Mouse (Mus musculus) liver, adult 2 months (tissue): ENCODE data around the gene Ear1.
"Not testable (repeated sequence)": the region's sequence is repeated elsewhere in the genome, so short reads cannot be mapped to it uniquely, and the experiment has no call there.

Experiments
- CTCF ChIP-seq: fragments of 200-500 bp; IDR thresholded peaks from 2 replicates; pipeline ENCODE4 v1.5.1; 2011; ENCODE audit warnings: low read depth, low read length, control low read depth
- POLR2A ChIP-seq: fragments of 200-500 bp; IDR thresholded peaks from 2 replicates; pipeline ENCODE4 v1.6.1; 2011; ENCODE audit warnings: low read length, control low read depth; ENCODE audit not compliant: insufficient read depth; ENCODE audit errors: extremely low read depth

DNA sequence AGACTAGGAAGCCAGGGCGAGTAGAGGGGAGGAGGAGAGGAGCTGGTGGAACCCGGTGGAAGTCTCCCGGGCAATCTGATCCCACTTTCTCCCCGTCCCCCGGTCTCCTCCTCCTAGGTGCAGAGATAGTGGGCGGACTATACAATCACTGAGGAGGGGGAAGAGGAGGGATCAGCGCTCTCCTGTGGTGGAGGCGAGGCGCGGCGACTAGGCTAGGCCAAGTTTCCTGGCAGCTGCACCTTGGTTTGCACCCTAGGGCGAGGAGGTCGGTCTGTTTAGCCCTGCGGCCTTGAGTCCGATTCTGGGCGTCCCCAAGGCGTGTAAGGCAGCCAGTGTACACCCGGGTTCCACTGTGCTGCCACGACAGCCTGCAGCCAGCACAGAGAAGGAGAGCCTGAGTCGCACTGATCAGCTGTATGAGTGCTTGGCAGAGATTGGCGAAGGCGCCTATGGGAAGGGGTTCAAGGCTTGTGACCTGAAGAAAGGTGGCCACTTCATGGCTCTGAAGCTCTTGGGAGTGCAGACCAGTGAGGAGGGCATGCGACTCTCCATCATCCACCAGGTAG is 78.3 kb downstream of the Ear1 start:
- TF ChIP-seq CTCF, POLR2A: not testable (repeated sequence)
